Comparison of ENCODE assay signal across 16 mouse cellular contexts in the genomic region with DNA sequence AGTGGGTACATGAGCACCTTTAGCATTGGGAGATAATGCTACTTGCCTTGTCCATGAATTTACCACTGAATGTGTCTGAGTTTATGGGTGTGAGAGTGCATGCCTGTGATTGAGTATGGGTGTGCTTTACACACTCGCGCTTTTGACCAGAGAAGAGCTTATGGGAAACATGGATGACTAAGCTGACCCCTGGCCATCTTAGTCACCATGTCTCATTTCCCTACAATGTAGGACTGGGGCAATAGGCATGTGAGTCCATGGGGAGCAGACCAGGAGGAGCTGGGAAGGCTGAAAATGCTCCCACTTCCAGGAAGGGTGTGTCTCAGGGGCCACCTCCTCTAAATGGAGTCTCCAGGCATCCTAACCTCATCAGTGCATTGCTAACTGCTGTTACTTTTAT. TPM values are rescaled to one million over a fixed set of nuclear protein-coding genes. Genes with fewer than 3 reads are reported as not detected.
A peak's percentile ranks its signal among the peaks of the same experiment; 100 is the strongest.
DNase-seq lines count a peak whose midpoint lies in the region; ATAC-seq lines count a peak whose summit lies in the region.
"Had no signal": no experiment of that assay in that cellular context is flagged by ENCODE, and none has a peak within 500 bp of the region (broad histone marks: within the 10 kb centered on the region; RNA-seq: fewer than 3 reads in every experiment).

No protein-coding gene starts in this region.

- no peak for ATAC-seq in forebrain, embryonic 16.5 days
- ATAC-seq in midbrain, embryonic 12.5 days (ENCODE audit: low FRiP score, low read depth): no peak
- ATAC-seq in kidney, embryonic 16.5 days (ENCODE audit: low FRiP score, low TSS enrichment): no peak
- no peak for ATAC-seq in CD4-positive, CD25-positive, alpha-beta regulatory T cell, adult 4 months
- ATAC-seq: intestine, embryonic 16.5 days; liver, postnatal 0 days had no signal

- no peaks in the 10 kb centered on the region for H3K9me3 ChIP-seq in forebrain, embryonic 16.5 days (ENCODE audit: control insufficient read depth, low read length)
- no peaks in the 10 kb centered on the region for H3K9me3 ChIP-seq in midbrain, embryonic 12.5 days
- no peaks in the 10 kb centered on the region; the same call in 1 of the 2 replicates for H3K9me3 ChIP-seq in kidney, embryonic 16.5 days (ENCODE audit: low read length)
- H3K9me3 ChIP-seq: embryonic facial prominence, embryonic 15.5 days; heart, embryonic 13.5 days; limb, embryonic 10.5 days had no signal

- H3K4me2 ChIP-seq in forebrain, embryonic 16.5 days (ENCODE audit: low read length): peak overlapping the region; percentile 67
- peak overlapping the region; percentile 60 for H3K4me2 ChIP-seq in midbrain, embryonic 12.5 days (replicated peaks)
- H3K4me2 ChIP-seq in kidney, embryonic 16.5 days (replicated peaks; ENCODE audit: low read depth, low read length): no peak overlapping the region
- H3K4me2 ChIP-seq: embryonic facial prominence, embryonic 15.5 days; heart, embryonic 13.5 days had no signal

- H3K36me3 ChIP-seq in forebrain, embryonic 16.5 days (ENCODE audit: control insufficient read depth, insufficient read depth): peaks cover 3% of the 10 kb centered on the region; the same call in 1 of the 2 replicates
- H3K36me3 ChIP-seq in midbrain, embryonic 12.5 days: peaks cover 2% of the 10 kb centered on the region; the same call in 1 of the 2 replicates
- H3K36me3 ChIP-seq in kidney, embryonic 16.5 days (ENCODE audit: insufficient read depth, low read length): no peaks in the 10 kb centered on the region
- H3K36me3 ChIP-seq: embryonic facial prominence, embryonic 15.5 days; heart, embryonic 13.5 days; limb, embryonic 10.5 days had no signal

- DNase-seq in 3134 (ENCODE audit: extremely low read depth, insufficient read length, low spot score) (peak; percentile 43), adipocyte (ENCODE audit: low spot score) (peak; percentile 51)
- DNase-seq in T-cell, adult 2 months (ENCODE audit: low spot score): no peak
- DNase-seq in B cell, adult 2 months: no peak
- DNase-seq: cerebellum, adult 8-10 months; gastrocnemius, postnatal 10 days; liver, postnatal 0 days had no signal

- peak overlapping the region; percentile 100 for H3K9ac ChIP-seq in forebrain, embryonic 16.5 days (replicated peaks; ENCODE audit: low read depth, low read length)
- H3K9ac ChIP-seq in midbrain, embryonic 12.5 days (replicated peaks): peak overlapping the region; percentile 75
- no peak overlapping the region for H3K9ac ChIP-seq in kidney, embryonic 16.5 days (replicated peaks; ENCODE audit: low read length)
- H3K9ac ChIP-seq: embryonic facial prominence, embryonic 15.5 days; heart, embryonic 13.5 days; liver, postnatal 0 days had no signal

- H3K4me3 ChIP-seq in forebrain, embryonic 16.5 days (replicated peaks; ENCODE audit: low read length): peak overlapping the region; percentile 74
- H3K4me3 ChIP-seq in midbrain, embryonic 12.5 days: peak overlapping the region; percentile 55
- no peak overlapping the region for H3K4me3 ChIP-seq in kidney, embryonic 16.5 days (ENCODE audit: low read length)
- H3K4me3 ChIP-seq: embryonic facial prominence, embryonic 15.5 days; heart, embryonic 13.5 days; limb, embryonic 10.5 days had no signal

- WGBS in forebrain, embryonic 16.5 days: 7% methylated on average over 2 of the region's 2 CpGs
- 15% methylated on average over 2 of the region's 2 CpGs for WGBS in midbrain, embryonic 12.5 days
- 13% methylated on average over 2 of the region's 2 CpGs for WGBS in kidney, embryonic 16.5 days

- H3K27me3 ChIP-seq in forebrain, embryonic 16.5 days (replicated peaks; ENCODE audit: control insufficient read depth, insufficient read depth, low read length): no peaks in the 10 kb centered on the region
- peaks cover 99% of the 10 kb centered on the region for H3K27me3 ChIP-seq in midbrain, embryonic 12.5 days
- H3K27me3 ChIP-seq in kidney, embryonic 16.5 days (ENCODE audit: insufficient read depth, low read length): peaks cover 99% of the 10 kb centered on the region

- peak overlapping the region; percentile 100 for H3K27ac ChIP-seq in forebrain, embryonic 16.5 days (ENCODE audit: low read length)
- H3K27ac ChIP-seq in midbrain, embryonic 12.5 days (replicated peaks): peak overlapping the region; percentile 96
- no peak overlapping the region for H3K27ac ChIP-seq in kidney, embryonic 16.5 days (ENCODE audit: low read length)
- H3K27ac ChIP-seq: embryonic facial prominence, embryonic 15.5 days; heart, embryonic 13.5 days; limb, embryonic 10.5 days; stomach, postnatal 0 days had no signal

- peaks cover 41% of the 10 kb centered on the region for H3K4me1 ChIP-seq in forebrain, embryonic 16.5 days (replicated peaks; ENCODE audit: control insufficient read depth, insufficient read depth, low read length)
- peaks cover 77% of the 10 kb centered on the region for H3K4me1 ChIP-seq in midbrain, embryonic 12.5 days
- peaks cover 9% of the 10 kb centered on the region for H3K4me1 ChIP-seq in kidney, embryonic 16.5 days (ENCODE audit: insufficient read depth, low read length)

RNA-seq across cellular contexts. Expression of a gene that starts 44.4 kb away (rescaled TPM):
- polyA plus RNA-seq in forebrain, embryonic 16.5 days (2015; fragmentation: Nextera tagmentation; extraction: Ambion mirVana): not detected in 2 replicates
- polyA plus RNA-seq in midbrain, embryonic 12.5 days (2016; fragmentation: Nextera tagmentation; extraction: Ambion mirVana): 0.26 TPM in 1 of 2 replicates, not detected in the other
- polyA plus RNA-seq in kidney, embryonic 16.5 days (2015; fragmentation: Nextera tagmentation; extraction: Ambion mirVana): 11.5 and 13.5 TPM in 2 replicates
- not detected for polyA plus RNA-seq in CD4-positive, CD25-positive, alpha-beta regulatory T cell, adult 4 months (2017; shearing (Covaris generic))

Comparison
In these comparisons a context has a peak if more than half of its experiments do, and no peak if none do; other contexts are left out.
1. DNase-seq: peak in 3134 (single experiment) and adipocyte (single experiment); none in T-cell, adult 2 months (single experiment) and B cell, adult 2 months (0 of 2).